Mouse (Mus musculus) kidney, postnatal 4 days (tissue): Measurements from ENCODE around the gene Zfp560.
A peak's percentile ranks its signal among the peaks of the same experiment; 100 is the strongest.
"Not testable (repeated sequence)": the region's sequence is repeated elsewhere in the genome, so short reads cannot be mapped to it uniquely, and the experiment has no call there.

Experiments used
- DNase-seq, 2 experiments: peaks; one replicate each; pipeline ENCODE4 v3.0.0; 2021; ENCODE audit warnings: mixed read lengths in 2 of 2

Zfp560 gene

GRCm38 (mm10) chr9:20384532-20385342 is at the start of gene Zfp560:
Zfp560 (minus strand) TSS chr9:20385177.
- DNase-seq, result peak; percentile 92 to 95

- DNase-seq, result no peak
Measured at GRCm38 (mm10) chr9:20430004-20430403, 45.0 kb upstream of the Zfp560 start.

- DNase-seq, result no peak
Measured at GRCm38 (mm10) chr9:20411460-20411859, 26.5 kb upstream of the Zfp560 start.

- no peak for DNase-seq
Measured at GRCm38 (mm10) chr9:20409319-20409718, 24.3 kb upstream of the Zfp560 start.

GRCm38 (mm10) chr9:20385343-20385703 is 346 bp upstream of the Zfp560 start:
- no peak for DNase-seq

- DNase-seq, result no peak
Measured at GRCm38 (mm10) chr9:20383659-20384058, 1.3 kb downstream of the Zfp560 start.

GRCm38 (mm10) chr9:20374712-20375111 is 10.3 kb downstream of the Zfp560 start:
- DNase-seq, result no peak

GRCm38 (mm10) chr9:20367311-20367710 is 17.7 kb downstream of the Zfp560 start:
- no peak for DNase-seq

GRCm38 (mm10) chr9:20348501-20348900 is 36.5 kb downstream of the Zfp560 start:
- no peak for DNase-seq

GRCm38 (mm10) chr9:20335994-20336393 is 49.0 kb downstream of the Zfp560 start, which contains the start of gene Olfr18:
Olfr18 (minus strand) TSS chr9:20336094.
- no peak for DNase-seq

GRCm38 (mm10) chr9:20298232-20298631 is 86.7 kb downstream of the Zfp560 start, which contains the start of gene Olfr873:
Olfr873 (plus strand) TSS chr9:20298532.
- DNase-seq, result no peak

GRCm38 (mm10) chr9:20295562-20295961 is 89.4 kb downstream of the Zfp560 start:
- not testable (repeated sequence) for DNase-seq
